Mouse (Mus musculus) inflammation-experienced regulatory T-cells (primary cell): Measurements from ENCODE around the gene Tfeb. TPM values are rescaled to one million over a fixed set of nuclear protein-coding genes. Genes with fewer than 3 reads are reported as not detected.

Source experiments
- polyA plus RNA-seq, 2 experiments: library from polyadenylated mRNA; unstranded; fragments of 100-300 nt; shearing (Covaris generic); gene quantifications; one replicate each; pipeline ENCODE4 v1.2.1; 2017

Gene Tfeb
- polyA plus RNA-seq = 10 to 100 TPM; 32.4 to 48.5 TPM

GRCm38 (mm10) chr17:47736856-47737255 lies at the start of gene Tfeb:
Tfeb (plus strand) TSS chr17:47737030.

GRCm38 (mm10) chr17:47688344-47688607 lies 48.6 kb upstream of the Tfeb start, which contains the start of gene Tomm6:
Tomm6 (minus strand) TSS chr17:47688386.

DNA sequence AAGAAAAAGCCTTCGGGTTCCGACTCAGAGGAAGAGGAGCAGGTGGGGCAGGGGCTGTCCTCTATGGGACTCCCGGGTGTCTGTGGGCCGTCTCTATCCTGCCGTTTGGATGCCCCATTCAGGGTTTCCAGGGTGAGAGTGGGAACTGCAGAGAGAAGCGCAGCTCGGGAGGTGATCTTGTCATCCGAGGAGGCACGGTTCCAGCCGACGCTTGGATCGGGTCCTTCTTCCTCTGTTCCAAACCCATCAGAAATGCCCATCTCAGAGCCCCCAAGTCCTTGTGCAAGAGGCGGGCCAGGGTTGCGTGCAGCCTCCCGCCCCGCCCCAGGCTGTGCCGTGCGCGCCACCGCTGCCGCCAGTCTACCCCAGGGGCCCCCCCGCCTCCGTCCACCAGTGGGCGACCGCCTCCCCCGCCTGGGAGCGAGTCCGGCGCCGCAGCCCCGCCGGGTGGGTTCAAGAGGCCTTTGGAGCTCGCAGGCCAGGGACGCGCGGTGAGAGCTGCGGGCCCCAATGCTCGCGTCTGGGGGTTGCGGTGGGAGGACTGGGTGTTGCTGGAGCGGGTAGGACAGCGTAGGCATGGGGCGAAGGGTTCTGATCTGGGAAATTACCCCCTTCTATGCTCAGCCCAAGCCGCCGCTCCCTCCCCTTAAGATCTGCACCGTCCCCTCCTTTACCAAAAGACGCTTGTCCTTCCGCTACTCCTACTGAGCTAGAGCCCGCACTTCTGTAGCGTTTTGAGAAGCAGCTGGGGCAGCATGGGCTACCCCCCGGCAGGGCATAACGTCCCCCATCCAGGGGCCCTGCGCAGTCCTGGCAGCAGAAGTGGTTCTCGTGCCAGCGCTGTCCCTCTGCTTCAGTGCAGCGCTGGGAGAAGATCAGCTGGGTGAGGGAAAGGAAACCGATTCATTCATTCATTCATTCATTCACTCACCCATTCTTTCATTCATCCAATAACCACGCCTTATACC lies 47.9 kb upstream of the Tfeb start, which contains the start of gene Frs3:
Gene Frs3, plus strand, starts transcription at position 423 of the 968 bp plus-strand sequence.

DNA sequence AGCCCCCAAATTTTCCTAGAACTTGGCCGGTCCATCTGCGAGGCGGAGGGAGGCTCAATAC lies 42.6 kb upstream of the Tfeb start, which contains the start of gene Gm21981:
Gene Gm21981, minus strand, starts transcription at position 14 of the 61 bp plus-strand sequence.

GRCm38 (mm10) chr17:47694503-47695336 lies 42.1 kb upstream of the Tfeb start, which contains the start of gene Prickle4:
Prickle4 (minus strand) TSS chr17:47694736.

DNA sequence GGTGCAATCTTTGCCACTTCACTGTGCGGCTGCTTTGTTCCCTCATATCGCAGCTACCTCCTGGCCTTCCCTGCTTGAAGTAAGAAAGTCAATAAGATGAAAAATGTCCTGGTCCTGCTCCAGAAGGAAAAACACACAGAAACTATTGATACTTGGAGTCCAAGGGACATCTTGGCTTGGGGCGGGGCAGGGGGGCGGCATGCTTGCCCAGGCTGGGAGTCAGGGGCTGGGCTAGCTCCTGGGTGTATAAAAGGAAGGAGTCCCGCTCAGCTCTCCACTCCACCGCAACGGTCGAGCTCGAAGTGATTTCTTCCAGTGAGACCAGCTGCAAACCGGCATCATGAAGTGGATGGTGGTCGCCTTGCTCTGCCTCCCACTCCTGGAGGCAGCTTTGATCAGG lies 10.3 kb upstream of the Tfeb start, which contains the start of gene Pgc:
Gene Pgc, plus strand, starts transcription at position 277 of the 400 bp plus-strand sequence.

GRCm38 (mm10) chr17:47834482-47834767 lies 97.6 kb downstream of the Tfeb start, which contains the start of gene Mdfi:
Mdfi (minus strand) TSS chr17:47834691.

Other genes with a start within 250 kb of the Tfeb start
- 10 to 100 TPM; 49.2 to 64.5 TPM for gene Taf8, start 234.7 kb upstream of the Tfeb start, polyA plus RNA-seq
- 100 to 1,000 TPM; 243 to 395 TPM for gene Ccnd3, start 232.0 kb upstream of the Tfeb start, polyA plus RNA-seq
- 10 to 100 TPM; 14.9 to 18.2 TPM for gene Bysl, start 125.5 kb upstream of the Tfeb start, polyA plus RNA-seq
- 10 to 100 TPM; 31.8 to 46.6 TPM for gene Med20, start 125.4 kb upstream of the Tfeb start, polyA plus RNA-seq
- gene Gm20517, start 125.4 kb upstream of the Tfeb start, polyA plus RNA-seq = 1 to 10 TPM; 1.5 to 2.4 TPM
- gene Usp49, start 106.3 kb upstream of the Tfeb start, polyA plus RNA-seq = 1 to 10 TPM; 1.7 to 1.9 TPM
- gene Tomm6, start 48.6 kb upstream of the Tfeb start, polyA plus RNA-seq = 100 to 1,000 TPM; 205 to 235 TPM
- 1 to 10 TPM; 1.2 to 5.1 TPM for gene Frs3, start 48.0 kb upstream of the Tfeb start, polyA plus RNA-seq
- gene Gm21981, start 42.6 kb upstream of the Tfeb start, polyA plus RNA-seq = under 1 TPM; 0.07 to 0.24 TPM
- not detected for gene Prickle4, start 42.3 kb upstream of the Tfeb start, polyA plus RNA-seq
- gene Pgc, start 10.2 kb upstream of the Tfeb start, polyA plus RNA-seq = not detected
- gene Mdfi, start 97.7 kb downstream of the Tfeb start, polyA plus RNA-seq = under 1 TPM in 1 of 2 experiments, not detected in 1; 0.55 TPM
- gene Foxp4, start 187.6 kb downstream of the Tfeb start, polyA plus RNA-seq = 10 to 100 TPM; 18.6 to 36.5 TPM